Mouse (Mus musculus): Measurements from ENCODE around the gene Zp3. TPM values are rescaled to one million over a fixed set of nuclear protein-coding genes. Genes with fewer than 3 reads are reported as not detected.

Gene Zp3
- not detected for polyA plus RNA-seq (2017; shearing (Covaris generic))

GRCm38 (mm10) chr5:135979904-135980303 lies at the start of gene Zp3:
Gene Zp3, plus strand, starts transcription at chr5:135980099.

GRCm38 (mm10) chr5:135934481-135935175 lies 45.3 kb upstream of the Zp3 start, which contains the start of gene Ywhag:
Gene Ywhag, minus strand, starts transcription at chr5:135934616.

GRCm38 (mm10) chr5:135974365-135974764 lies 5.5 kb upstream of the Zp3 start, which contains the start of gene Ssc4d:
Gene Ssc4d, minus strand, starts transcription at chr5:135974531.

GRCm38 (mm10) chr5:135994725-135995687 lies 15.1 kb downstream of the Zp3 start, which contains the start of gene Dtx2:
Gene Dtx2, plus strand, starts transcription at chr5:135994800.

Other genes starting within 250 kb of the Zp3 start
- gene Tmem120a, start 235.7 kb upstream of the Zp3 start, polyA plus RNA-seq (2017; shearing (Covaris generic)) = 53.9 TPM
- 0.85 TPM for gene Styxl1, start 201.7 kb upstream of the Zp3 start, polyA plus RNA-seq (2017; shearing (Covaris generic))
- 491 TPM for gene Mdh2, start 201.6 kb upstream of the Zp3 start, polyA plus RNA-seq (2017; shearing (Covaris generic))
- gene Srrm3, start 173.2 kb upstream of the Zp3 start, polyA plus RNA-seq (2017; shearing (Covaris generic)) = 0.18 TPM
- 2.0 TPM for gene Hspb1, start 92.2 kb upstream of the Zp3 start, polyA plus RNA-seq (2017; shearing (Covaris generic))
- 53.7 TPM for gene Ywhag, start 45.5 kb upstream of the Zp3 start, polyA plus RNA-seq (2017; shearing (Covaris generic))
- gene Ssc4d, start 5.6 kb upstream of the Zp3 start, polyA plus RNA-seq (2017; shearing (Covaris generic)) = 0.81 TPM
- 23.8 TPM for gene Dtx2, start 14.7 kb downstream of the Zp3 start, polyA plus RNA-seq (2017; shearing (Covaris generic))
- not detected for gene Upk3b, start 58.4 kb downstream of the Zp3 start, polyA plus RNA-seq (2017; shearing (Covaris generic))
- gene Upk3bl, start 74.4 kb downstream of the Zp3 start, polyA plus RNA-seq (2017; shearing (Covaris generic)) = not detected
- 2.4 TPM for gene Rasa4, start 103.8 kb downstream of the Zp3 start, polyA plus RNA-seq (2017; shearing (Covaris generic))
- gene Polr2j, start 136.5 kb downstream of the Zp3 start, polyA plus RNA-seq (2017; shearing (Covaris generic)) = 142 TPM
- 50.5 TPM for gene Lrwd1, start 156.0 kb downstream of the Zp3 start, polyA plus RNA-seq (2017; shearing (Covaris generic))
- 62.5 TPM for gene Alkbh4, start 156.0 kb downstream of the Zp3 start, polyA plus RNA-seq (2017; shearing (Covaris generic))
- gene Orai2, start 190.6 kb downstream of the Zp3 start, polyA plus RNA-seq (2017; shearing (Covaris generic)) = 78.1 TPM
- 41.6 TPM for gene Prkrip1, start 218.9 kb downstream of the Zp3 start, polyA plus RNA-seq (2017; shearing (Covaris generic))

Data from CD4-positive, CD25-positive, alpha-beta regulatory T cell (primary cell).